Mouse (Mus musculus) layer of hippocampus, adult 11-12 months (tissue): ENCODE data around the gene 3110001I22Rik.
"Not testable (repeated sequence)": the region's sequence is repeated elsewhere in the genome, so short reads cannot be mapped to it uniquely, and the experiment has no call there.

Source experiments
- DNase-seq: peaks from one replicate; pipeline ENCODE4 v3.0.0; 2022; ENCODE audit warnings: low spot score

The 3110001I22Rik gene

DNA sequence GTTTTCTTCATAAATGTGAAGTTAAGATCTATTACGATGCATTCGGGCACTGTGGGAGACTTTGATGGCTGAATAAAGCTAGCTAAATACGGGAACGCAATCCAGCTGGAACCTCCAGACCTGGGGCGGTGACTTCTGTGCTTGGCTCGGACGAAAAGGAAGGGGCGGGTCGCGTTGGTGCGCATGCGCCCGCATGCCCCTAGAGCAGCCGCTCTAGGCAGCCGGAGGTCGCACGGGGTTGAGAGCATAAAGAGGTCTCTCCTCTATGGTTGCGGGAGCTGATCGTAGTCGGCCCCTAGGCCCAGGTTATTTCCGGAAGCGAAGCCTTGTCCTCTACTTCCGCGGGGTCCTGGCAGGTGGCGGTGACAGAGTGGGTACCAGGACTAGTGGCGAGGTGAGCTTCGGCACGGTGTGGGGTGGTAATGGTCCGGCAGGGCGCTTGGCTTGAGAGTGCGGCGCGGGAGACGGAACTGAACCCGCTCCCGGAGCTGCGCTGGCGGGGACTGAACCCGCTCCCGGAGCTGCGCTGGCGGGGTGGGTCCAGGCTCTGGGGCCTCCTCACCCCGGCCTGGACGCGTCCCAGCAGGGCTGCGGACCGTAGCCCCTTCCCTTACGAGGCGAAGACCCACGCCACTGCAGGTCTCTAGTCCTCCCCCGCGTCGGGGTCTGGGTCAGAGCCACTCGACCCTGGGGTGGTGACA lies at the start of gene 3110001I22Rik, which contains the start of gene Bfar:
3110001I22Rik (plus strand) TSS at position 245 of the 701 bp plus-strand sequence.
Bfar (plus strand) TSS at position 174 of the 701 bp plus-strand sequence.
- peak; percentile 91 for DNase-seq

- DNase-seq: no peak
Observed at GRCm38 (mm10) chr16:13628345-13628744, 43.4 kb upstream of the 3110001I22Rik start.

DNA sequence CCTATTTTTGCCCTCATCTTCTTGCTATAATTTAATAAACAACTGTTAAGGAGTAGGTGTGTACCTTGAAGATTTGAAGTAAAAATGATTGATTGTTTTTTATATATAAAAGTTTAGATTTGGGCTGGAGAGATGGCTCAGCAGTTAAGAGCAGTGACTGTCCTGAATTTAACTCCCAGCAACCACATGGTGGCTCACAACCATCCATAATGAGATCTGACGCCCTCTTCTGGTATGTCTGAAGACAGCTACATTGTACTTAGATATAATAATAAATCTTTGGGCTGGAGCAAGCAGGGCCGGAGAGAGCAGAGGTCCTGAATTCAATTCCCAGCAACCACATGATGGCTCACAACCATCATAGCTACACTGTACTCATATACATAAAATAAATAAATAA lies 33.5 kb upstream of the 3110001I22Rik start:
- DNase-seq: not testable (repeated sequence)

- DNase-seq: no peak
Observed at GRCm38 (mm10) chr16:13639508-13639907, 32.2 kb upstream of the 3110001I22Rik start.

- no peak for DNase-seq
Observed at GRCm38 (mm10) chr16:13640064-13640463, 31.7 kb upstream of the 3110001I22Rik start.

GRCm38 (mm10) chr16:13644474-13644873 lies 27.3 kb upstream of the 3110001I22Rik start:
- no peak for DNase-seq

DNA sequence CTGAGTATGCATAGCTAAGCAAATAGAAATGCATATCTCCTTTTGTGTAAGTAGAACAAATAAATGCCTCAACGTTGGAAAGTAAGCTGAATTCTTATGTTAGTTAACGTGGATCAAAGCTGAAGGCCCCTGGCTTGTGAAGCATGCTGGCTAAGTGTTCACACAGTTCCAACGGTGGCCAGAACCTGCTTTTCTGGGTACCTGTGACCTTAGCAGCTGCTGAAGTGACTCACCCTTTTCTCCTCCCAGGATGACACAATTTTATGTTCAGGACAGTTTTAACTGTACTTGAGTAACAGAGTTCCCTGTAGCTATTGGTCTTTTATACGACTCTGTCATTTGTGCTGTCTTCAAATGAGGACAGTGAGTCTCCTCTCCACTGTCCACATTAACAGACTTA lies 25.8 kb upstream of the 3110001I22Rik start:
- DNase-seq: no peak

DNA sequence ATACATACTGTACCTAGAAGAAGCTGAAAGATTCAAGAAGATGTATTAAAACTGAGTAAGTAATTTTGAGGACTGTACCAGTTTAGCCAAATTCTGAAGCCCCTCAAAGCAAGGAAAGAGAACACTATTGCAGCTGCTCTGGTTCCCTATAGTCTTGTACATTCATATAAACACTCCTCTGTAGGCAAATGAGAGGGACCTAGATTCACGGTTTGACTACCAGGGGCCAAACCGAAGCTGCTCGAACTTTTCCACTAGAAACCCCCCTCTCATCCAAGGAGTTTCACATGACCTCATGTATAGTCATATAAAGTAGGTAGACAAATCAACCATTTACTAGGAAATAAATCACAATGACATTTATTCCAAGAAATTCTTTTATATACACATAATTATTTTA lies 12.8 kb upstream of the 3110001I22Rik start:
- no peak for DNase-seq

DNA sequence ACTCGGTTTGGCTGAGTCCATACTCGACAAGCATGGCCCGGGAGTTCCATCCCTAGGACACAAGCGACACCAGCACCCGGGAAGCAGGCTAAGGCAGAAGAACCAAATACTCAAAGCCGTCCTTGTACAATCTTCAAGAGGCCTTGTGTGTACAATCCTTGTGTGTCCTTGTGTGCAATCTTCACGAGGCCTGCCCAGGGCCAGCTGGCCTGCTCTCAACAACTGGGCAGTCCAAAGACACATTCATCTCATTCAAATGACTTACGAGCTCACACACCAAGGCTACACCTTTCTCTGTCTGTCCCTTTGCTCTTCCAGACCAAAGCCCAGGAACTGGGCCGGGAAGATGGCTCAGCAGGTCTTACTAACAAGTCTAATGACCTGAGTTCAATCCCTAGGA lies 11.0 kb upstream of the 3110001I22Rik start:
- no peak for DNase-seq

DNA sequence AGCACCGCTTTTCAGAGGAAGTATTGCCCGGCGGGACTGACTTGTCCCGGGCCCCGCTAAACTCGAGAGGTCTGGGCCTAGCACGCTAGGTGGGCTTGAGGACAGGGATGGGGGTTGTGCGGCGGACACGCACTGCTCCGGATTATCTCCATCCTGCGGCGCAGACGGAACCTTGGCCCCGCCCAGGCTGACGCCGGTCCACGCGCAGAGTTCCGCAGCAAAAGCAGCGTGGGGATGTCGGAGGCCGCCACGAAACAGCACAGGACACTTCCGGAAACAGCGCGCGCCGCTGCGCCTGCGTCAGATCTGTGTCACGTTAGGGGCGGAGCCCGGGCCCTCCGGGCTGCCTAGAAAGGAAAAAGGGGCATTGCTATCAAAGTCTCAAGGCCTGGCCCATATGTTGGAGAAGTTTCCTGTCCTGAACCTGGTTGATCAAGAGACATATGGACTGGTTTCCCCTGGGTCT lies 3.8 kb upstream of the 3110001I22Rik start, which contains the start of gene Parn:
Parn (minus strand) TSS at position 293 of the 466 bp plus-strand sequence.
- DNase-seq: peak; percentile 96

DNA sequence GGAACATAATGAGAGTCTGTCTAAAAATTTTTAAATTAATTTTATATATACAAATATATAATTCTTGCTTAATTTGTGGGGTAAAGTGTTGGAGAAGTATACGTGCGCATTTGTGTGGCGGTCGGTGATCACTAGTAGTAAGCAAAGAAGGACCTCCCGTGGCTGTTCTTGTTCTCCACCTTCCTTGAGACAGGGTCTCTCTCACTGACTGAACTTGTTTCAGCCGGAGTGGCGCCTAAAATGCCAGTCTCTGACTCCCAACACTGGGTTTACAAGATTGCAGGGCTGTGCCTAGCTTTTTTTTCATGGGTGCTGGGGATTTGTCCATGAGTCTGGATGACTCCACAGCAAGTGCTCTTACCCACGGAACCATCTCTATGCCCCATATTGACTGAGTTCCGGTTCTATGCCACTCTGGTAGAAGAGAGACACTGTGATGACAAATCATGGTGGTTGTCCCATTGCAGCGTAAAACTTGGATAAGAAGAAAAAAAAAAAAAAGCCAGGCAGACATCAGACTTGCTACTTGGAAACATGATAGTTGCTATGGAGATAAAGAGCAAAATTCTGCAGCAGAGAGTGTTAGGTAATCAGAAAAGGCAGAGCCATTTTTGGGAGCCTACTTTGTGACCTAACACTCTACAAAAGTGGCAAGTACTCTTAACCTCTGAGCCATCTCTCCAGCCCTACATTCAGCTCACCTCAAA lies 3.2 kb upstream of the 3110001I22Rik start:
- no peak for DNase-seq

GRCm38 (mm10) chr16:13669282-13669681 lies 2.4 kb upstream of the 3110001I22Rik start:
- DNase-seq: no peak

DNA sequence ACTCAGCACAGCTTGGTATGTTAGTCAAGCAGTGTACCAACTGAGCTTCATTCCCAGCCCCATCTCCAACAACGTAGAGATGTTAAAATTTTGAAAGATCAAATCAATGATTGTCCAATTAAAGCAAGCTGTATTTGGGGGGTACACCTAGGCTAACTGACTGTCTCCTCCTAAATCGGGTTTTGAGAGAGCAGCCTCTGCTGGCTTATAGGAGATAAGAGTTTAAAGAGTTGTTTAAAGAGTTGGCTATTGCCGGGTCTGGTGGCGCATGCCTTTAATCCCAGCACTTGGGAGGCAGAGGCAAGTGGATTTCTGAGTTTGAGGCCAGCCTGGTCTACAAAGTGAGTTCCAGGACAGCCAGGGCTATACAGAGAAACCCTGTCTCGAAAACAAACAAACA lies 833 bp upstream of the 3110001I22Rik start:
- DNase-seq: not testable (repeated sequence)

- DNase-seq: peak; percentile 39
Observed at GRCm38 (mm10) chr16:13672386-13672898, 713 bp downstream of the 3110001I22Rik start.

DNA sequence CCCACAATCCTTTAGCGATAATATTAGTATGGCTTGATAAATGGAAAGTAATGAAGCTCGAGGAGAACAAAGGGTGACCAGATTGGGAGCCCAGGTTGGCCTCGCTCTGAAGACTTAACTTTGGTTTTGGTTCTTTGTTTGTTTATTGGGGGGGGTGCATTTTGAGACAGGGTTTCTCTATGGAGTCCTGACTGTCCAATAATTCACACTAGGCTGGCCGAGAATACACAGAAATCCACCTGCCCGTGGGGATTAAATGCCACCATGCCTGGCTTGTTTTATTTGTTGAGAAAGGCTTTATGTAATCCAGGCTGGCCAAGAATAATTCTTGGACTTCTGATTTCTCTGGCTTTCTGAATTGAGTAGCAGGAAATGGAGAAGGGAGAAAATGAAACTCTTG lies 1.4 kb downstream of the 3110001I22Rik start:
- no peak for DNase-seq

DNA sequence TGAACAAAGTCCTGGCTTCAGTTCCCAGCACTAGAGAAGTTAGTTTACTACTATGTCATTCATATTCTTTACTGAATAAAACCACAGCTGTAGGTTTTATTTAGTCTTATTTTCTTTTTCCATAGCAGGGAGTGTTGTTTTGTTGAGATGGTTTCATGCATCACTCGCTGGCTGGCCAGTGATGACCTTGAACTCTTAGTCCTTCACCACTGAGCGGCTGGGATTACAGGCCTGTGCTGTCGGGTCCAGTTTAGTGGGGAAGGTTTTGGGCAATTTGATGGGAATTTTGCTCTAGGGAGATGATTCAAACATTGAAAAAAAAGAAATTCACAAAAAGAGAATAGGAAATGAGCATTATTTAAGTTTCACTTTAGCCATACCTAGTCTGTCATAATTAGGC lies 2.8 kb downstream of the 3110001I22Rik start:
- no peak for DNase-seq

- DNase-seq: no peak
Observed at GRCm38 (mm10) chr16:13678601-13679319, 7.0 kb downstream of the 3110001I22Rik start.

DNA sequence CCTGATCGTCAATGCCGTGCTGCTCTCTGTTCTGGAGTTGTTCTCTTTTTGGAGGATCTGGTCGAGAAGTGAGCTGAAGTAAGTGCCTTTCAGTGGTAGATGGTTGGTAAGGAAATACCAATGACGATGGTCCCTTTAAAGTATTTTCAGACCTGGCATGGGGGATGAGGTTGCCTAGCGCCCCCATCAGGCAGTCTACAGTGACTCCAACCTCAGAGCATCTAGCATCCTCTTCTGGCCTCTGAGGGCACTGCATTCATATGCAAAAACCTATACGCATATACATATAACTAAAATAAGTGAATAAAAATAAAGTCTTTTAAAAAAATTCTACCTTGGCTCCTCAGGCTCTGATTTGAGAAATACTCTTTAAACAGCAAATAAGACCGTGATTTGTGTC lies 27.3 kb downstream of the 3110001I22Rik start:
- no peak for DNase-seq

GRCm38 (mm10) chr16:13702184-13702583 lies 30.5 kb downstream of the 3110001I22Rik start:
- DNase-seq: no peak

DNA sequence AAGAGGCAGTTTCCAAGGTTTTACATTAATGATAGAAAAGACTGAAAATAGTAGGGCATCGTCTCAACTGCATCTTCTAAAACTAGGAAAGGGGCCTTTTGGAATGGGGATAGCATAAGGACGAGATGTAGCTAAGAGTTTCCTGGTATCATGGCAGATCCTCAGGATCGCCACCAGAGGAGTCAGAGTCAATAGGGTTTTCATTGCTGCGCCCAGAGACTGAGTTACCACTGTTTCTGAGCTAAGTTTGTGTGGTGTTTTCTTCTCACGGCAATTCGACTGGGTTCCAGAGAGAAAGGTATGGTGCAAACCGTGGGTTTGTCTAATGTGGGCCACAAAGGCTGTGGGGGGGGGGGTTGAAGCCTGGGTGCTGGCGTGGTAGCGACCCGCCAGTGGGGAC lies 32.9 kb downstream of the 3110001I22Rik start:
- no peak for DNase-seq

DNA sequence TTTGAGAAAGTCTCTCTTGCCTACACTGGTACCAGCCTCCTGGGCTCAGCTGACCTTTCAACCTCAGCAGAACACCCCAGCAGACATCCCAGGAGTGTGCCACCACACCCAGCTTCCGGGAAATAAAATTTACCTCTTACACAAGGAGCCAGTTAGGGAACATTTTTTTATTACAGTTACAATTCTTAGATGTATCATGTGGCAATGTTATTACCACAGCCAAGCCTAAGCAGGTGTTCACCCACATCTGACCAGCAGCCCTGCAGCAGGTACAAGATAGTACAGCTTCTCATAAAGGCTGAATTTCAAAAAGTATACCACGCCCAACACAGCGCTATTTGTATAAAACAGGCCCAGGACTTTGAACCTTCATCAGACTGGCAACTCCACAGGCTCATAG lies 43.2 kb downstream of the 3110001I22Rik start:
- no peak for DNase-seq

DNA sequence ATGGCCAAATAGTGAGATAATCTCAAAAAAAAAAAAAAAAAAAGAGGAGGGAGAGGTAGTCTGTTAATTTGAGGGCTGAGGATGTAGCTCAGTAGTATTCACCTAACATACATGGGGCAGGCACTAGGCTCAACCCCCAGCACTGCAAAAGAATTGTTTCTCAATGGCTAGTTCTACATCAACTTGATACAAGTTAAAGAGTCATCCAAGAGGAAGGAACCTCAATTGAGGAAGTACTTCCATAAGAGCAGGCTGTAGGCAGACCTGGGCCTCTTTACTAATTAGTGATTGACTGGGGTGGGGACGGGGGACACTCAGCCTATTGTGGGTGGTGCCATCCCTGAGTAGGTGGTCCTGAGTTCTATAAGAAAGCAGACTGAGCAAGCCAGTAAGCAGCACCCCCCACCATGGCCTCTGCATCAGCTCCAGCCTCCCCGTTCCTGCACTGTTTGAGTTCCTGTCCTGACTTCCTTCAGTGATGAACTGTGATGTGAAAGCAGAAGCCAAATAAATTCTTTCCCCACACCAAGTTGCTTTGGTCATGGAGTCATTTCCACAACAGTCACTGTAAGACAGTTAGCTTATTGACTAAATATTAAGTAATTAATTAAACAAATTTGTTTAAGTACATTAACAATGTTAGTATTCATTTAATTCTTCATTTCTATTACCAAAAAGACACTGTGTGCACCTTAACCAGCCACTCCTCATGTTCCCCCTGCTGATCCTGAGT lies 45.3 kb downstream of the 3110001I22Rik start:
- no peak for DNase-seq
